Mouse (Mus musculus) olfactory bulb, adult 2 months (tissue): ENCODE measurements around the gene Cfap99.

Experiments
- CTCF ChIP-seq: fragments of 200-500 bp; IDR thresholded peaks from 2 replicates; pipeline ENCODE4 v1.5.1; 2012; ENCODE audit warnings: low read depth, mild to moderate bottlenecking, low read length, moderate library complexity; ENCODE audit not compliant: insufficient read depth
- POLR2A ChIP-seq: fragments of 200-500 bp; IDR thresholded peaks from 2 replicates; pipeline ENCODE4 v1.6.1; 2012; ENCODE audit warnings: mild to moderate bottlenecking, low read depth, low read length, moderate library complexity; ENCODE audit not compliant: insufficient read depth

DNA sequence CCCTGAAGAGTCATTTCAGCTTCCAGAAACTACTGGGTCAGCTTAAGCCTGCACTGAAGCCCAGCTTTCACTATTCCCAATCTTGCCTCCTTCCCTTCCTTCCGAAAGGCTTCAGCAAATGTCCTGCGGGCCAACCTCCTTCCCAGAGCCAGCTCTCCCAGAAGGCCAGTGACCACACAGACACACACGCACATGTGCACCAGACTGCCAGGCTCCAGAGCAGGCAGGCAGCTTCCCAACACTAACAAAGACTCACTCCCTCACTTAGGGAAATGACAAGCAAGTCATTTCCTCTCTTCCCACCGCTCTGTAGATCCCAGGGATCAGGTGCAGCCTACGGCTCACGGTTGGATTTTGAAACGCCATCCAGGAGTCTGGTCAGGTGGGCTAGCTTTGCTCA, 12.2 kb upstream of the Cfap99 start:
- no peak for TF ChIP-seq POLR2A
- no peak for TF ChIP-seq CTCF
